Mouse (Mus musculus) neural tube, embryonic 13.5 days (tissue): ENCODE data around the gene Nav2. TPM values are rescaled to one million over a fixed set of nuclear protein-coding genes. Genes with fewer than 3 reads are reported as not detected.

Source experiments
- ATAC-seq: fragments of 200-750 bp; cut with Nextera tagmentation; 2 replicates; pipeline ENCODE4 v1.8.0; 2017; ENCODE audit warnings: low read depth, mild to moderate bottlenecking, moderate TSS enrichment, moderate library complexity
- H3K27ac ChIP-seq: fragments of 300-500 bp; sonication (generic); replicated peaks from 2 replicates; pipeline ENCODE4 v1.5.1; 2015; ENCODE audit warnings: moderate library complexity, mild to moderate bottlenecking, inconsistent platforms
- H3K27me3 ChIP-seq: fragments of 300-500 bp; sonication (generic); 2 replicates; pipeline ENCODE4 v1.6.1; 2015; ENCODE audit warnings: mild to moderate bottlenecking, inconsistent platforms
- H3K36me3 ChIP-seq: fragments of 300-500 bp; sonication (generic); 2 replicates; pipeline ENCODE4 v1.6.1; 2015; ENCODE audit warnings: mild to moderate bottlenecking, inconsistent platforms
- H3K4me1 ChIP-seq: fragments of 300-500 bp; sonication (generic); replicated peaks from 2 replicates; pipeline ENCODE4 v1.6.1; 2015; ENCODE audit warnings: inconsistent platforms
- H3K4me2 ChIP-seq: fragments of 300-500 bp; sonication (generic); 2 replicates; pipeline ENCODE4 v1.6.1; 2015; ENCODE audit warnings: inconsistent platforms, mild to moderate bottlenecking, moderate library complexity
- H3K4me3 ChIP-seq: fragments of 300-500 bp; sonication (generic); 2 replicates; pipeline ENCODE4 v1.5.1; 2015; ENCODE audit warnings: mild to moderate bottlenecking, inconsistent platforms
- H3K9ac ChIP-seq: fragments of 300-500 bp; sonication (generic); 2 replicates; pipeline ENCODE4 v1.6.1; 2015; ENCODE audit warnings: moderate library complexity, mild to moderate bottlenecking, inconsistent platforms
- H3K9me3 ChIP-seq: fragments of 300-500 bp; sonication (generic); 2 replicates; pipeline ENCODE4 v1.6.1; 2016; ENCODE audit warnings: inconsistent platforms
- WGBS: fragments of 180-500 bp; shearing (Covaris S2); methylation state at CpG from one replicate; pipeline ENCODE4 v1.1.7; 2015; 5-methylcytosine and 5-hydroxymethylcytosine counted together
- polyA plus RNA-seq: library from polyadenylated mRNA; unstranded; fragments of >200 nt; fragmentation: Nextera tagmentation; extraction: Ambion mirVana; gene quantifications from 2 replicates; pipeline ENCODE4 v1.2.1, GENCODE M21; 2015

Nav2 gene
- polyA plus RNA-seq, 1 experiment from 2014 or later: 19.6 TPM

- WGBS: 48% methylated on average over 2 of the region's 2 CpGs
- ATAC-seq: no peak
Observed at GRCm38 (mm10) chr7:49388137-49388536, 479.6 kb downstream of the Nav2 start.

GRCm38 (mm10) chr7:49390312-49390711 is 481.8 kb downstream of the Nav2 start:
- Histone ChIP-seq H3K27ac (0 out of 2 replicates have a peak overlapping the region, but pooled peaks have one; percentile 28), H3K9me3 (no peaks in the 10 kb centered on the region), H3K27me3 (no peaks in the 10 kb centered on the region), H3K36me3 (no peaks in the 10 kb centered on the region), H3K4me3 (no peak overlapping the region), H3K9ac (no peak overlapping the region), H3K4me2 (no peak overlapping the region), H3K4me1 (peaks cover 49% of the 10 kb centered on the region)
- 53% methylated on average over 3 of the region's 3 CpGs for WGBS
- ATAC-seq: no peak

More at GRCm38 (mm10) chr7:49388137-49388536, 479.6 kb downstream of the Nav2 start:
- H3K27ac ChIP-seq: no peak overlapping the region
- peaks cover 45% of the 10 kb centered on the region for H3K4me1 ChIP-seq
- no peak overlapping the region for H3K9ac ChIP-seq
- H3K4me2 ChIP-seq: no peak overlapping the region
- no peaks in the 10 kb centered on the region for H3K9me3 ChIP-seq
- H3K4me3 ChIP-seq: no peak overlapping the region
- H3K36me3 ChIP-seq: no peaks in the 10 kb centered on the region
- H3K27me3 ChIP-seq: no peaks in the 10 kb centered on the region

GRCm38 (mm10) chr7:49390829-49391228 is 482.3 kb downstream of the Nav2 start:
- Histone ChIP-seq H3K36me3 (no peaks in the 10 kb centered on the region), H3K4me2 (no peak overlapping the region), H3K4me3 (no peak overlapping the region), H3K27me3 (no peaks in the 10 kb centered on the region), H3K27ac (peak overlapping the region; percentile 28), H3K4me1 (peaks cover 49% of the 10 kb centered on the region), H3K9me3 (no peaks in the 10 kb centered on the region), H3K9ac (0 out of 2 replicates have a peak overlapping the region, but pooled peaks have one; percentile 34)
- peak; percentile 59; the same call in 1 of the 2 replicates for ATAC-seq
- WGBS: 46% methylated on average over 9 of the region's 9 CpGs

GRCm38 (mm10) chr7:49392180-49392579 is 483.7 kb downstream of the Nav2 start:
- Histone ChIP-seq H3K9ac (no peak overlapping the region), H3K27me3 (no peaks in the 10 kb centered on the region), H3K36me3 (no peaks in the 10 kb centered on the region), H3K4me3 (no peak overlapping the region), H3K4me1 (peaks cover 59% of the 10 kb centered on the region), H3K27ac (peak overlapping the region; percentile 49), H3K9me3 (no peaks in the 10 kb centered on the region), H3K4me2 (no peak overlapping the region)
- WGBS: 46% methylated on average over 3 of the region's 3 CpGs
- 0 out of 2 replicates have a peak, but pooled peaks have one; percentile 29 for ATAC-seq

- WGBS: 78% methylated on average over 3 of the region's 3 CpGs
- Histone ChIP-seq H3K4me1 (peaks cover 59% of the 10 kb centered on the region), H3K27me3 (no peaks in the 10 kb centered on the region), H3K36me3 (no peaks in the 10 kb centered on the region), H3K9ac (no peak overlapping the region), H3K27ac (peak overlapping the region; percentile 49), H3K4me2 (no peak overlapping the region), H3K9me3 (no peaks in the 10 kb centered on the region), H3K4me3 (no peak overlapping the region)
- ATAC-seq: no peak
Observed at GRCm38 (mm10) chr7:49392834-49393233, 484.3 kb downstream of the Nav2 start.

- ATAC-seq: no peak
- no peak overlapping the region for H3K4me2 ChIP-seq
Observed at GRCm38 (mm10) chr7:49393857-49394256, 485.3 kb downstream of the Nav2 start.

GRCm38 (mm10) chr7:49396202-49396601 is 487.7 kb downstream of the Nav2 start:
- peak overlapping the region; percentile 61; the same call in 1 of the 2 replicates for H3K27ac ChIP-seq
- WGBS: 67% methylated on average over 1 of the region's 1 CpGs
- no peaks in the 10 kb centered on the region for H3K36me3 ChIP-seq
- ATAC-seq: no peak
- no peak overlapping the region for H3K4me3 ChIP-seq
- H3K9ac ChIP-seq: no peak overlapping the region
- H3K4me2 ChIP-seq: no peak overlapping the region
- peaks cover 61% of the 10 kb centered on the region for H3K4me1 ChIP-seq
- H3K9me3 ChIP-seq: no peaks in the 10 kb centered on the region
- no peaks in the 10 kb centered on the region for H3K27me3 ChIP-seq

More at GRCm38 (mm10) chr7:49393857-49394256, 485.3 kb downstream of the Nav2 start:
- Histone ChIP-seq H3K27ac (no peak overlapping the region), H3K4me1 (peaks cover 61% of the 10 kb centered on the region), H3K4me3 (no peak overlapping the region), H3K9ac (no peak overlapping the region), H3K36me3 (no peaks in the 10 kb centered on the region), H3K9me3 (no peaks in the 10 kb centered on the region), H3K27me3 (no peaks in the 10 kb centered on the region)
- WGBS: 88% methylated on average over 7 of the region's 7 CpGs

- H3K4me3 ChIP-seq: no peak overlapping the region
- no peaks in the 10 kb centered on the region for H3K9me3 ChIP-seq
- 64% methylated on average over 17 of the region's 17 CpGs for WGBS
- H3K4me2 ChIP-seq: no peak overlapping the region
- H3K4me1 ChIP-seq: peaks cover 48% of the 10 kb centered on the region
- ATAC-seq: no peak
- no peaks in the 10 kb centered on the region for H3K36me3 ChIP-seq
- peak overlapping the region; percentile 29; the same call in 1 of the 2 replicates for H3K27ac ChIP-seq
- H3K9ac ChIP-seq: no peak overlapping the region
- H3K27me3 ChIP-seq: no peaks in the 10 kb centered on the region
Observed at GRCm38 (mm10) chr7:49397441-49398003, 489.0 kb downstream of the Nav2 start.

GRCm38 (mm10) chr7:49398020-49398516 is 489.6 kb downstream of the Nav2 start:
- peak overlapping the region; percentile 29; the same call in 1 of the 2 replicates for H3K27ac ChIP-seq
- H3K9ac ChIP-seq: no peak overlapping the region
- H3K27me3 ChIP-seq: no peaks in the 10 kb centered on the region
- H3K9me3 ChIP-seq: no peaks in the 10 kb centered on the region
- WGBS: 75% methylated on average over 7 of the region's 7 CpGs
- H3K4me1 ChIP-seq: peaks cover 43% of the 10 kb centered on the region
- H3K36me3 ChIP-seq: no peaks in the 10 kb centered on the region
- H3K4me3 ChIP-seq: no peak overlapping the region
- ATAC-seq: no peak
- no peak overlapping the region for H3K4me2 ChIP-seq

GRCm38 (mm10) chr7:49399314-49399713 is 490.8 kb downstream of the Nav2 start:
- H3K4me3 ChIP-seq: no peak overlapping the region
- no peaks in the 10 kb centered on the region for H3K36me3 ChIP-seq
- 40% methylated on average over 2 of the region's 2 CpGs for WGBS
- no peak overlapping the region for H3K9ac ChIP-seq
- ATAC-seq: no peak; the same call in 1 of the 2 replicates
- no peak overlapping the region for H3K4me2 ChIP-seq
- H3K27ac ChIP-seq: no peak overlapping the region
- peaks cover 34% of the 10 kb centered on the region for H3K4me1 ChIP-seq
- H3K27me3 ChIP-seq: no peaks in the 10 kb centered on the region
- H3K9me3 ChIP-seq: no peaks in the 10 kb centered on the region

GRCm38 (mm10) chr7:49400463-49400862 is 491.9 kb downstream of the Nav2 start:
- ATAC-seq: no peak
- H3K4me2 ChIP-seq: no peak overlapping the region
- H3K4me3 ChIP-seq: no peak overlapping the region
- no peak overlapping the region for H3K27ac ChIP-seq
- WGBS: 88% methylated on average over 19 of the region's 19 CpGs
- H3K27me3 ChIP-seq: no peaks in the 10 kb centered on the region
- H3K9ac ChIP-seq: no peak overlapping the region
- H3K36me3 ChIP-seq: no peaks in the 10 kb centered on the region
- H3K9me3 ChIP-seq: no peaks in the 10 kb centered on the region
- H3K4me1 ChIP-seq: peaks cover 34% of the 10 kb centered on the region

- H3K27ac ChIP-seq: no peak overlapping the region
- H3K4me2 ChIP-seq: no peak overlapping the region
- no peaks in the 10 kb centered on the region for H3K9me3 ChIP-seq
- no peak overlapping the region for H3K9ac ChIP-seq
- WGBS: 93% methylated on average over 5 of the region's 5 CpGs
- no peak for ATAC-seq
- H3K36me3 ChIP-seq: no peaks in the 10 kb centered on the region
- H3K4me3 ChIP-seq: no peak overlapping the region
- no peaks in the 10 kb centered on the region for H3K27me3 ChIP-seq
- H3K4me1 ChIP-seq: peaks cover 25% of the 10 kb centered on the region
Observed at GRCm38 (mm10) chr7:49402526-49402925, 494.0 kb downstream of the Nav2 start.
